Mouse (Mus musculus) stomach, postnatal 0 days (tissue): ENCODE data around the gene Dido1.

Experiments used
- CTCF ChIP-seq: IDR thresholded peaks from 2 replicates; pipeline ENCODE4 v1.5.1; 2016; ENCODE audit warnings: antibody characterized with exemption, low read depth, mild to moderate bottlenecking, moderate library complexity
- EP300 ChIP-seq: optimal IDR thresholded peaks from 2 replicates; pipeline ENCODE3; 2016; ENCODE audit warnings: antibody characterized with exemption

DNA sequence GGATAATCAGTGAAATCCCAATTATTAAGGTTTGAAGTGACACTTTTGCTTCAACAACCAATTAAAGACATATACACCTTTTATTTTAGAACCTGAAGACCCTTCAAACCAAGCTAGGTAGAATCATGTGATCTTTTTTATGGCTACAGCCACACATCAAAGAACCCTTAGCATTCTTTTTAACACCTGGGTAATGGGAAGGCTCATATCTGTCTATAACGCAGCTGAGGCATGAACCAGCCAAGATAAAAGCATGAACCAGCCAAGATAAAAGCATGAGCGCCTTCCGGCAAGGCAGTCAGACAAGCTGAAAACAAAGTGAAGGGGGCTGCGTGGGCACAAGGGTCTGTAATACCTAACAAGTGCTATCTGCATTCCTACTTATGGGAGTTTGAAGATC is 25.8 kb downstream of the Dido1 start:
- TF ChIP-seq CTCF: no peak
- no peak for TF ChIP-seq EP300
